Mouse (Mus musculus): ENCODE results near the gene Mgea5. TPM values are rescaled to one million over a fixed set of nuclear protein-coding genes. Genes with fewer than 3 reads are reported as not detected.

Mgea5 gene
- polyA plus RNA-seq, 1 experiment = 27.1 TPM

DNA sequence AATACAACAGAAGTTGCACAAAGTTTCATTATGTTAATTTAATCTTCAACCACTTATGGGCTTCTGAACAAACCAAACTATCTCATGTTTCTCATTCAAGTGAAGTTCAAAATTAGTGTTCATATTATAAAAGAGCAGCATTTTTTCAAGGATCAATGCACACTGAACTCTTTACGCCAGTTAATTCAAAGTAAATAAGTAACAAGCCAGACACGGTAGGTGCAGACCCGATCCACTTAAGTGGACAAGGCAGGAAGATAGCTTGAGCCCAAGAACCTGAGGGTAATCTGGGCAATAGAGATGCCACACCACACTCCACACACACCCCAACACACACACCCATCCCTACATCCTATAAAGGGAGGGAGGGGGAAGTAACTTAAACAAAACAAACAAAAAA lies 30.1 kb downstream of the Mgea5 start:
- Histone ChIP-seq H3K79me2 (ENCODE audit: control insufficient read depth, insufficient read depth) (no peaks in the 10 kb centered on the region), H3K4me2 (ENCODE audit: low read depth) (no peak overlapping the region), H3K27me3 (ENCODE audit: control insufficient read depth, insufficient read depth, insufficient read length) (no peaks in the 10 kb centered on the region), H3K4me3 (no peak overlapping the region), H3K36me3 (ENCODE audit: control insufficient read depth, insufficient read depth) (peaks cover 49% of the 10 kb centered on the region), H3ac (ENCODE audit: control insufficient read depth, insufficient read length) (no peak overlapping the region)
- TF ChIP-seq USF1 (IDR thresholded peaks at IDR 0.05; ENCODE audit: low read depth) (no peak), MYOG (IDR thresholded peaks at IDR 0.05; ENCODE audit: control insufficient read depth in 1 of 3, insufficient read depth in 1 of 3, insufficient read length in 2 of 3, low read depth in 2 of 3) (no peak), POLR2A (IDR thresholded peaks at IDR 0.05; ENCODE audit: insufficient read length, low read depth) (no peak), POLR2AphosphoS2 (IDR thresholded peaks at IDR 0.05; ENCODE audit: insufficient read length, low read depth) (no peak), E2F4 (IDR thresholded peaks at IDR 0.05; ENCODE audit: insufficient read depth) (no peak), CEBPB (IDR thresholded peaks at IDR 0.05; ENCODE audit: insufficient read depth, poor library complexity, severe bottlenecking) (no peak), TCF12 (IDR thresholded peaks at IDR 0.05; ENCODE audit: insufficient read depth, poor library complexity, severe bottlenecking) (no peak), TCF3 (IDR thresholded peaks at IDR 0.05; ENCODE audit: insufficient read length, low read depth) (no peak), MYOD1 (IDR thresholded peaks at IDR 0.05; ENCODE audit: control insufficient read depth in 1 of 3, insufficient read length in 2 of 3, low read depth in 2 of 3) (no peak), MAX (IDR thresholded peaks at IDR 0.05; ENCODE audit: low read depth) (no peak), REST (IDR thresholded peaks at IDR 0.05; ENCODE audit: insufficient read depth, insufficient read length) (no peak), SRF (IDR thresholded peaks at IDR 0.05; ENCODE audit: control insufficient read depth, insufficient read length, low read depth) (no peak)

DNA sequence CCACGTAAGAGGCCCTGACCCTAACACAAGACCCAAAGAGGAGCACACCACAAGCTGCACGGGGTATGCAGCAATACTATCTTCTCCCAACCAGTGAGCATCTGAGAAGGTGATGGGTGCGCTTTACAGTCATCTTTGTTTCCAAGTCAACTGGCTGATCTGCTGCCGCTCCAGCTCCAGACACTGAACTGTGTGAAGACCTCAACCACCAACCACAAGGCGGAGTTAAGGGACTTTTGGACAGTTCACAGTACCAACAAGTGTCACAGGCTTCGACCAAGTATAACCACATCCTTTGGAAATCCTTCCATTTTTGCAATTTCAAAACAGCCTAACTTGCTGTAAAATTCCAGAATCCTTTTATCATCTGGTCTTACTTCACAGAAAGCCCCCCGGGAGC lies 31.8 kb downstream of the Mgea5 start:
- no peak for TF ChIP-seq TCF12 (IDR thresholded peaks at IDR 0.05; ENCODE audit: insufficient read depth, poor library complexity, severe bottlenecking)
- no peak for TF ChIP-seq SRF (IDR thresholded peaks at IDR 0.05; ENCODE audit: control insufficient read depth, insufficient read length, low read depth)
- Histone ChIP-seq H3K4me2 (ENCODE audit: low read depth) (no peak overlapping the region), H3K4me3 (no peak overlapping the region), H3K79me2 (ENCODE audit: control insufficient read depth, insufficient read depth) (no peaks in the 10 kb centered on the region), H3K27me3 (ENCODE audit: control insufficient read depth, insufficient read depth, insufficient read length) (no peaks in the 10 kb centered on the region), H3ac (ENCODE audit: control insufficient read depth, insufficient read length) (no peak overlapping the region), H3K36me3 (ENCODE audit: control insufficient read depth, insufficient read depth) (peaks cover 32% of the 10 kb centered on the region)

DNA sequence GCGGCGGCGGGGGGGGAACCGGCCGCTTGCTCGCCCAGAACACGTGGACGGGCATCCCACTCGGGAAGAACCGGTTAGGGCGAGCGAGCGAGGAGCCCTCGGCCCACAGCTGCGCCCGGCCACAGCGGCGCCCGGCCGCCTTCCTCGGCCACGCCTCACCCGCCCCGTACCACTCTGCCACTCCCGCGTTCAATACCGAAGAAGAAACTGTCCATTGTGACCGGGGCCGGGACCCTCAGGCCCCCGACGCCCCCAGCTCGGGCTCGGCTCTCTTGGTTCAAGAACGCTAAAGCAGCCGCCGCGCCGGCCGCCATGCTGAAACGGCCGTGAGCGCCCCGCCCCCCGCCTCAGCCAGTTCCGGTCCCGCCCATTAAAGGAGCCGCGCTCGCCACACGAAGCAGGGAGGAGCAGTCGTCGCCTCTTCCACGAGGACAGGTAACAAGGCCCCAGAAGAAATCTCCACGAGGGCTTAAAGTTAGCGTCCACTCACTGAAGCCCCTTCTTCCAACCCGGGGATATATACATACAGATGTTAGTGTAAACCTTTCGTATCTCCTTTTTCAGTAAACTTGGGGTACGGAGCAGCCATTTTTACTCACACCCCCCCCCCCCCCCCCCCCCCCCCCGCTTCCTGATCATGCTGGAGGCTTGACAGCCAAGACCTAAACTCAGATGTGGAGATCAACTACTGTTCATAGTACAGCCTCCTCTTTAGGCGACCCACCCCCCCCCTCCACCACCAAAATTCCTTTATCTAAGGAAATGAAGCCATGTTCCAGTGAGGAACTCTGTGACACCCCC lies 34.2 kb downstream of the Mgea5 start, which contains the start of gene Npm3:
Gene Npm3 (minus strand): TSS at position 349 of the 801 bp plus-strand sequence.
- peak within 1 kb of the TSS; percentile 93 for H3K4me2 ChIP-seq (ENCODE audit: low read depth)
- no peaks in the 10 kb centered on the region for H3K79me2 ChIP-seq (ENCODE audit: control insufficient read depth, insufficient read depth)
- peak within 1 kb of the TSS; percentile 58 for H3K4me3 ChIP-seq
- peaks cover 15% of the 10 kb centered on the region for H3K36me3 ChIP-seq (ENCODE audit: control insufficient read depth, insufficient read depth)
- peak in 1 of 3 experiments; percentile 26 for TF ChIP-seq MYOG (IDR thresholded peaks at IDR 0.05; ENCODE audit: control insufficient read depth in 1 of 3, insufficient read depth in 1 of 3, insufficient read length in 2 of 3, low read depth in 2 of 3)
- TF ChIP-seq SRF (IDR thresholded peaks at IDR 0.05; ENCODE audit: control insufficient read depth, insufficient read length, low read depth) = no peak
- no peak for TF ChIP-seq TCF3 (IDR thresholded peaks at IDR 0.05; ENCODE audit: insufficient read length, low read depth)
- TF ChIP-seq POLR2A (IDR thresholded peaks at IDR 0.05; ENCODE audit: insufficient read length, low read depth) = peak; percentile 51
- TF ChIP-seq TCF12 (IDR thresholded peaks at IDR 0.05; ENCODE audit: insufficient read depth, poor library complexity, severe bottlenecking) = no peak
- no peak for TF ChIP-seq USF1 (IDR thresholded peaks at IDR 0.05; ENCODE audit: low read depth)
- TF ChIP-seq POLR2AphosphoS2 (IDR thresholded peaks at IDR 0.05; ENCODE audit: insufficient read length, low read depth) = peak; percentile 82
- peak in 1 of 3 experiments; percentile 23 for TF ChIP-seq MYOD1 (IDR thresholded peaks at IDR 0.05; ENCODE audit: control insufficient read depth in 1 of 3, insufficient read length in 2 of 3, low read depth in 2 of 3)
- H3K27me3 ChIP-seq (ENCODE audit: control insufficient read depth, insufficient read depth, insufficient read length) = no peaks in the 10 kb centered on the region
- peak within 1 kb of the TSS; percentile 24 for H3ac ChIP-seq (ENCODE audit: control insufficient read depth, insufficient read length)

DNA sequence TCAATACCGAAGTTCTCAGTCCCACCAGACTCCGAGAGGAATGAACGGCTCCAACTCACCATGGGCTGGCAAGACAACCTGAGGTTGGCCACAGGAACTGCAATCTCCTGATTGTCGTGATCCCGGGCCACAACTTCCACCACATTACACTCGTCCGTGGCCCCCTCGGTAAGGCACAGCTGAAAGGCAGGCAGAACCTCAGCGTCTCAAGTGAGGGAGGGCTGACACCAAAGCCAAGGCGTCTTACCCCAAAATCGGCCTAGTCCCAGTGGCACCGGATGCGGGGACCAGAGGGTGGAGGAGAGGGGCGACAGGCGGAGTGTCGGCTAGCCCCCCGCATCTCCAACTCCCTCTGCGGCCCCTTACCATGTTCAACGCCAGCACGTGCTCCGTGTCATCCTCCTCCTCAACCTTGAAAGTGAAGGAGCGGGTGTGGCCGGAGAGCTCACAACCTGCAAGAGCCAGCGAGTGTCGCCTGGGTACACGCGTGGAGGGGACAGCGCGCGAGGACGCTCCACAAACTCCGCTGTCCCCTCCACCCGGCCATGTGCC lies 34.9 kb downstream of the Mgea5 start:
- no peaks in the 10 kb centered on the region for H3K79me2 ChIP-seq (ENCODE audit: control insufficient read depth, insufficient read depth)
- peaks cover under 1% of the 10 kb centered on the region for H3K27me3 ChIP-seq (ENCODE audit: control insufficient read depth, insufficient read depth, insufficient read length)
- peak overlapping the region; percentile 24 for H3ac ChIP-seq (ENCODE audit: control insufficient read depth, insufficient read length)
- peaks cover 8% of the 10 kb centered on the region for H3K36me3 ChIP-seq (ENCODE audit: control insufficient read depth, insufficient read depth)
- TF ChIP-seq E2F4 (IDR thresholded peaks at IDR 0.05; ENCODE audit: insufficient read depth) = no peak
- TF ChIP-seq SRF (IDR thresholded peaks at IDR 0.05; ENCODE audit: control insufficient read depth, insufficient read length, low read depth) = no peak
- no peak for TF ChIP-seq POLR2AphosphoS2 (IDR thresholded peaks at IDR 0.05; ENCODE audit: insufficient read length, low read depth)
- no peak for TF ChIP-seq MYOG (IDR thresholded peaks at IDR 0.05; ENCODE audit: control insufficient read depth in 1 of 3, insufficient read depth in 1 of 3, insufficient read length in 2 of 3, low read depth in 2 of 3)
- TF ChIP-seq MAX (IDR thresholded peaks at IDR 0.05; ENCODE audit: low read depth) = no peak
- TF ChIP-seq TCF12 (IDR thresholded peaks at IDR 0.05; ENCODE audit: insufficient read depth, poor library complexity, severe bottlenecking) = no peak
- TF ChIP-seq POLR2A (IDR thresholded peaks at IDR 0.05; ENCODE audit: insufficient read length, low read depth) = no peak
- TF ChIP-seq CEBPB (IDR thresholded peaks at IDR 0.05; ENCODE audit: insufficient read depth, poor library complexity, severe bottlenecking) = no peak
- TF ChIP-seq USF1 (IDR thresholded peaks at IDR 0.05; ENCODE audit: low read depth) = no peak
- no peak for TF ChIP-seq MYOD1 (IDR thresholded peaks at IDR 0.05; ENCODE audit: control insufficient read depth in 1 of 3, insufficient read length in 2 of 3, low read depth in 2 of 3)
- TF ChIP-seq REST (IDR thresholded peaks at IDR 0.05; ENCODE audit: insufficient read depth, insufficient read length) = no peak
- TF ChIP-seq TCF3 (IDR thresholded peaks at IDR 0.05; ENCODE audit: insufficient read length, low read depth) = no peak
- H3K4me2 ChIP-seq (ENCODE audit: low read depth) = peak overlapping the region; percentile 93
- peak overlapping the region; percentile 58 for H3K4me3 ChIP-seq
